In the genomic region with DNA sequence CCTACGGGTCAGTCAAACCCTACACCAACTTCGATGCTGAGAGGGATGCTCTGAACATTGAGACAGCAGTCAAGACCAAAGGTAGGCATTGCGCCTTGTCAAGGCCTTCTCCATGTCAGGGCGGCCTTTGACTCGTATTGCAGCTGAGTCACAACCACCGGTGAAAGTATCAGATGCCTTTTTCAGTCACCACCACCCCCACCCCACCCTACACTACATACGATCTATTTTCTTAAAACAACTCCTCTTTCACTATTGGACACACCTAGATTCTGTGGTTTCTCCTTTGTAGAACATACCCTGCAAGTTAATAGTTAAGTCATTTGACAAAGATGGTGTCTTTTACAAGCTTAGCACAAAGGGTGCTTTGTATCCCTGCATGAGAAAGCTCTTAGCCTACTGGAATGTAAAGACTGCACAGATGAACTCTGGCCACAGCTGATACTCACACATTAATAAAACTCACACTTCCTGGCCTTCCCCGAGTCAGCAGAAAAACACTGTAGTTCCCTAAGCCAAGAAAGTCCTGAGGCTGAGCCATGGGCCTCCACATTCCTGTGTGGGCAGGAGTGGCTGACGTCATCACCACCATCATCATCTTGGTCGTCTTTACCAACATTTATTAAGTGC, we compare ENCODE assay signal across 13 mouse cellular contexts. TPM values are rescaled to one million over a fixed set of nuclear protein-coding genes. Genes with fewer than 3 reads are reported as not detected.
A peak's percentile ranks its signal among the peaks of the same experiment; 100 is the strongest.
DNase-seq lines count a peak whose midpoint lies in the region; ATAC-seq and TF ChIP-seq lines count a peak whose summit lies in the region.
"Had no signal": no experiment of that assay in that cellular context is flagged by ENCODE, and none has a peak within 500 bp of the region (broad histone marks: within the 10 kb centered on the region; RNA-seq: fewer than 3 reads in every experiment).

No protein-coding gene starts in this region.

- no peak overlapping the region for H3K9ac ChIP-seq in lung, postnatal 0 days (replicated peaks; ENCODE audit: low read depth)
- no peak overlapping the region for H3K9ac ChIP-seq in stomach, embryonic 15.5 days
- H3K9ac ChIP-seq: liver, embryonic 12.5 days had no signal

- peaks cover 48% of the 10 kb centered on the region for H3K4me1 ChIP-seq in heart, embryonic 10.5 days
- H3K4me1 ChIP-seq in lung, postnatal 0 days (ENCODE audit: insufficient read depth, low read depth, low read length): peaks cover 4% of the 10 kb centered on the region; the same call in 1 of the 2 replicates
- peaks cover 76% of the 10 kb centered on the region for H3K4me1 ChIP-seq in stomach, embryonic 15.5 days

- TF ChIP-seq EP300 in lung, postnatal 0 days (IDR thresholded peaks at IDR 0.05): peak; percentile 11; the same call in 1 of the 2 replicates

- no peaks in the 10 kb centered on the region for H3K9me3 ChIP-seq in heart, embryonic 10.5 days
- H3K9me3 ChIP-seq in lung, postnatal 0 days (ENCODE audit: low read length): no peaks in the 10 kb centered on the region
- H3K9me3 ChIP-seq in stomach, embryonic 15.5 days: no peaks in the 10 kb centered on the region
- H3K9me3 ChIP-seq: liver, embryonic 12.5 days had no signal

- 65% methylated on average over 10 of the region's 10 CpGs for WGBS in heart, embryonic 10.5 days
- WGBS in lung, postnatal 0 days: 42% methylated on average over 10 of the region's 10 CpGs
- 49% methylated on average over 10 of the region's 10 CpGs for WGBS in stomach, embryonic 15.5 days

- H3K27ac ChIP-seq in heart, embryonic 10.5 days: 0 out of 2 replicates have a peak overlapping the region, but pooled peaks have one; percentile 4
- H3K27ac ChIP-seq in lung, postnatal 0 days (ENCODE audit: low read length): no peak overlapping the region
- peak overlapping the region; percentile 75 for H3K27ac ChIP-seq in stomach, embryonic 15.5 days
- H3K27ac ChIP-seq: liver, embryonic 12.5 days had no signal

- H3K4me3 ChIP-seq in heart, embryonic 10.5 days: no peak overlapping the region
- H3K4me3 ChIP-seq in lung, postnatal 0 days (ENCODE audit: low read depth, low read length): no peak overlapping the region
- no peak overlapping the region for H3K4me3 ChIP-seq in stomach, embryonic 15.5 days (replicated peaks)
- H3K4me3 ChIP-seq: liver, embryonic 12.5 days had no signal

- H3K4me2 ChIP-seq in lung, postnatal 0 days (replicated peaks; ENCODE audit: low read depth, low read length): no peak overlapping the region
- no peak overlapping the region for H3K4me2 ChIP-seq in stomach, embryonic 15.5 days
- H3K4me2 ChIP-seq: liver, embryonic 12.5 days had no signal

- no peaks in the 10 kb centered on the region for H3K27me3 ChIP-seq in heart, embryonic 10.5 days (ENCODE audit: insufficient read depth, poor library complexity, severe bottlenecking)
- H3K27me3 ChIP-seq in lung, postnatal 0 days (replicated peaks; ENCODE audit: insufficient read depth, low read length): no peaks in the 10 kb centered on the region
- no peaks in the 10 kb centered on the region for H3K27me3 ChIP-seq in stomach, embryonic 15.5 days (replicated peaks)
- H3K27me3 ChIP-seq: liver, embryonic 12.5 days had no signal

- no peak for DNase-seq in heart, embryonic 10.5 days (ENCODE audit: low spot score)
- DNase-seq in heart, adult 9 months (ENCODE audit: low spot score in 2 of 2): no peak
- peak; percentile 61 for DNase-seq in lung, postnatal 0 days (ENCODE audit: low spot score)
- no peak for DNase-seq in lung, postnatal 10 days
- DNase-seq in induced T-regulatory cell, adult 2 months (ENCODE audit: low read depth): peak; percentile 57
- DNase-seq in adrenal gland, adult 18-20 months (ENCODE audit: low spot score in 2 of 2): no peak
- DNase-seq in c-Kit-positive CD71-positive TER-119-positive erythroid progenitor cells, embryonic 14.5 days (ENCODE audit: low spot score): no peak
- DNase-seq: cerebellum, postnatal 25 days; kidney, postnatal 14 days; right cerebral cortex, postnatal 14 days; thymus, postnatal 14 days had no signal

- H3K36me3 ChIP-seq in heart, embryonic 10.5 days: peaks cover 42% of the 10 kb centered on the region
- peaks cover 37% of the 10 kb centered on the region for H3K36me3 ChIP-seq in lung, postnatal 0 days (ENCODE audit: insufficient read depth, low read length)
- H3K36me3 ChIP-seq in stomach, embryonic 15.5 days: peaks cover 13% of the 10 kb centered on the region
- H3K36me3 ChIP-seq: liver, embryonic 12.5 days had no signal

- ATAC-seq in lung, postnatal 0 days: no peak
- ATAC-seq in stomach, embryonic 15.5 days (ENCODE audit: insufficient read depth, low FRiP score, low read depth): peak; percentile 33
- ATAC-seq: liver, embryonic 12.5 days had no signal

- no peak for TF ChIP-seq CTCF in lung, postnatal 0 days (IDR thresholded peaks at IDR 0.05)

RNA-seq across cellular contexts. Expression of a gene that starts 14.0 kb away (rescaled TPM):
- polyA plus RNA-seq in heart, embryonic 10.5 days (2016; fragmentation: Nextera tagmentation; extraction: Ambion mirVana): 349 and 412 TPM in 2 replicates
- polyA plus RNA-seq in lung, postnatal 0 days (2015; fragmentation: Nextera tagmentation; extraction: Ambion mirVana): 1,095 and 1,144 TPM in 2 replicates
- 866 and 946 TPM in 2 replicates for polyA plus RNA-seq in stomach, embryonic 15.5 days (2015; fragmentation: Nextera tagmentation; extraction: Ambion mirVana)
- total RNA-seq in adrenal gland, adult 18-20 months (2021): 100 to 1,000 TPM; 340 to 537 TPM

Comparison
In these comparisons a context has a peak if more than half of its experiments do, and no peak if none do; other contexts are left out.
1. DNase-seq: peak in lung, postnatal 0 days (single experiment) and induced T-regulatory cell, adult 2 months (single experiment); none in heart, embryonic 10.5 days (single experiment), heart, adult 9 months (0 of 2), lung, postnatal 10 days (single experiment), adrenal gland, adult 18-20 months (0 of 2) and c-Kit-positive CD71-positive TER-119-positive erythroid progenitor cells, embryonic 14.5 days (single experiment).